9 mouse cellular contexts compared by ENCODE assay signal in the genomic region with DNA sequence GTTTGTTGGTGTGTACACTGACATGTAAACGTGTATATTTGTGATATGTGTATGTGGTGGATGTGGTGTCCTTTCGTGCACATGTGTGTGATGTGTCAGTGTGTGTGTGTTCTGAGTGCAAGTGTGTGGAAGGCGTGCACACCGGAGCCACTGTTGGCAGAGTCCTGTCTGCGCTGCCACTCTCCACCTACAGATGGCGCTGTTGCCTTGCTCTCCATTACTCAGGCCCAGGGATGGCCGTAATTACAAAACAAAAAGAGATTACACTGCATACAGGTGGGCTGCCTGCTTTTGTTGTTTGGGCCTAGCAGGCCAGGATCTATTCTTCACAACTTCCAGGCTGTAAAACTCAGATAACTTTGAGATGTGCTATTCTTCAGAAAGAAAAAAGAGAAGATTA.
DNase-seq lines count a peak whose midpoint lies in the region; ATAC-seq lines count a peak whose summit lies in the region.
"Had no signal": no experiment of that assay in that cellular context is flagged by ENCODE, and none has a peak within 500 bp of the region (broad histone marks: within the 10 kb centered on the region; RNA-seq: fewer than 3 reads in every experiment).

No protein-coding gene starts in this region.

- H3K9ac ChIP-seq in kidney, embryonic 14.5 days (ENCODE audit: low read depth, low read length), result no peak overlapping the region
- H3K9ac ChIP-seq in limb, embryonic 11.5 days (ENCODE audit: low read length), result no peak overlapping the region
- no peak overlapping the region for H3K9ac ChIP-seq in neural tube, embryonic 11.5 days (ENCODE audit: low read length)

- no peak overlapping the region for H3K27ac ChIP-seq in kidney, embryonic 14.5 days (ENCODE audit: low read depth, low read length)
- no peak overlapping the region for H3K27ac ChIP-seq in limb, embryonic 11.5 days (replicated peaks; ENCODE audit: low read depth, low read length)
- no peak overlapping the region for H3K27ac ChIP-seq in neural tube, embryonic 11.5 days (ENCODE audit: low read depth, low read length)
- H3K27ac ChIP-seq: macrophage had no signal

- peaks cover 24% of the 10 kb centered on the region for H3K4me1 ChIP-seq in kidney, embryonic 14.5 days (ENCODE audit: control insufficient read depth, insufficient read depth, low read length)
- H3K4me1 ChIP-seq in limb, embryonic 11.5 days (ENCODE audit: control insufficient read depth, insufficient read depth, low read length), result peaks cover 20% of the 10 kb centered on the region
- peaks cover 4% of the 10 kb centered on the region; the same call in 1 of the 2 replicates for H3K4me1 ChIP-seq in neural tube, embryonic 11.5 days (ENCODE audit: control insufficient read depth, insufficient read depth, low read length)

- WGBS in kidney, embryonic 14.5 days, result 32% methylated on average over 7 of the region's 7 CpGs
- WGBS in limb, embryonic 11.5 days, result 34% methylated on average over 7 of the region's 7 CpGs
- WGBS in neural tube, embryonic 11.5 days, result 27% methylated on average over 7 of the region's 7 CpGs

- no peak overlapping the region for H3K4me2 ChIP-seq in kidney, embryonic 14.5 days (replicated peaks; ENCODE audit: low read depth, low read length)
- H3K4me2 ChIP-seq in limb, embryonic 11.5 days (ENCODE audit: low read depth, severe bottlenecking), result no peak overlapping the region
- no peak overlapping the region for H3K4me2 ChIP-seq in neural tube, embryonic 11.5 days (ENCODE audit: low read depth)

- H3K36me3 ChIP-seq in kidney, embryonic 14.5 days (ENCODE audit: control insufficient read depth, insufficient read depth, low read length), result no peaks in the 10 kb centered on the region
- no peaks in the 10 kb centered on the region for H3K36me3 ChIP-seq in limb, embryonic 11.5 days (ENCODE audit: control insufficient read depth, insufficient read depth, low read length)
- H3K36me3 ChIP-seq in neural tube, embryonic 11.5 days (ENCODE audit: control insufficient read depth, insufficient read depth, low read length), result no peaks in the 10 kb centered on the region

- no peaks in the 10 kb centered on the region for H3K27me3 ChIP-seq in kidney, embryonic 14.5 days (ENCODE audit: control insufficient read depth, insufficient read depth, low read length)
- H3K27me3 ChIP-seq in limb, embryonic 11.5 days (ENCODE audit: control insufficient read depth, insufficient read depth, low read length), result no peaks in the 10 kb centered on the region
- no peaks in the 10 kb centered on the region for H3K27me3 ChIP-seq in neural tube, embryonic 11.5 days (ENCODE audit: control insufficient read depth, insufficient read depth, low read length)

- peak; percentile 5; the same call in 1 of the 2 replicates for ATAC-seq in kidney, embryonic 14.5 days (ENCODE audit: low FRiP score, low TSS enrichment)
- ATAC-seq in limb, embryonic 11.5 days (ENCODE audit: insufficient number of reproducible peaks, low FRiP score, low TSS enrichment, low read depth), result 0 out of 2 replicates have a peak, but pooled peaks have one; percentile 18
- peak; percentile 52; the same call in 1 of the 2 replicates for ATAC-seq in neural tube, embryonic 11.5 days (ENCODE audit: insufficient read depth, low FRiP score, low TSS enrichment)

- H3K4me3 ChIP-seq in kidney, embryonic 14.5 days (ENCODE audit: low read length), result no peak overlapping the region
- H3K4me3 ChIP-seq in limb, embryonic 11.5 days (ENCODE audit: low read depth, low read length), result no peak overlapping the region
- H3K4me3 ChIP-seq in neural tube, embryonic 11.5 days (ENCODE audit: low read depth, low read length), result no peak overlapping the region

- H3K9me3 ChIP-seq in kidney, embryonic 14.5 days (ENCODE audit: control insufficient read depth, low read length), result no peaks in the 10 kb centered on the region
- H3K9me3 ChIP-seq in limb, embryonic 11.5 days (ENCODE audit: control insufficient read depth, low read length), result no peaks in the 10 kb centered on the region
- no peaks in the 10 kb centered on the region for H3K9me3 ChIP-seq in neural tube, embryonic 11.5 days (ENCODE audit: control insufficient read depth, low read length)

- DNase-seq in ovary, postnatal 14 days (ENCODE audit: low spot score), result peak; percentile 46
- DNase-seq in ovary, postnatal 10 days (ENCODE audit: low spot score), result no peak
- peak; percentile 33 for DNase-seq in cerebellum, adult 8-10 months
- peak; percentile 59 to 70 for DNase-seq in frontal cortex, postnatal 25 days (ENCODE audit: low spot score in 2 of 2)
- peak; percentile 83 for DNase-seq in limb, embryonic 11.5 days (ENCODE audit: low spot score)
- peak; percentile 69 for DNase-seq in neural tube, embryonic 11.5 days (ENCODE audit: low spot score)
- peak; percentile 51 for DNase-seq in urinary bladder, postnatal 14 days (ENCODE audit: low spot score)
